Mouse (Mus musculus) C2C12 (cell line): ENCODE results near the gene Acly. TPM values are rescaled to one million over a fixed set of nuclear protein-coding genes. Genes with fewer than 3 reads are reported as not detected.

Experiments
- H3K27me3 ChIP-seq: one replicate; pipeline ENCODE4 v1.6.1; 2011; ENCODE audit not compliant: control insufficient read depth, insufficient read depth, insufficient read length
- H3K36me3 ChIP-seq: one replicate; pipeline ENCODE4 v1.6.1; 2011; ENCODE audit not compliant: control insufficient read depth, insufficient read depth
- H3K4me3 ChIP-seq: one replicate; pipeline ENCODE4 v1.5.1; 2011; ENCODE audit warnings: mild to moderate bottlenecking, control low read depth; ENCODE audit not compliant: poor library complexity, insufficient read depth, severe bottlenecking
- H3K79me2 ChIP-seq: one replicate; pipeline ENCODE4 v1.6.1; 2011; ENCODE audit not compliant: control insufficient read depth, insufficient read depth
- H3K79me3 ChIP-seq: one replicate; pipeline ENCODE4 v1.6.1; 2011; ENCODE audit warnings: low read depth, control low read depth
- H3ac ChIP-seq: one replicate; pipeline ENCODE3; 2011; ENCODE audit warnings: low read depth; ENCODE audit not compliant: control insufficient read depth, insufficient read length
- CEBPB ChIP-seq: IDR thresholded peaks from one replicate; pipeline ENCODE4 v1.6.1; 2011; ENCODE audit warnings: low read depth, mild to moderate bottlenecking, control low read depth, moderate library complexity
- CTCF ChIP-seq: IDR thresholded peaks from one replicate; pipeline ENCODE4 v1.5.1; 2011; ENCODE audit not compliant: control insufficient read depth, insufficient read depth, insufficient read length
- FOSL1 ChIP-seq: IDR thresholded peaks from one replicate; pipeline ENCODE4 v1.8.0; 2011; ENCODE audit warnings: mild to moderate bottlenecking, low read length; ENCODE audit not compliant: poor library complexity, insufficient read depth, severe bottlenecking
- MAX ChIP-seq: IDR thresholded peaks from one replicate; pipeline ENCODE4 v1.6.1; 2011; ENCODE audit warnings: mild to moderate bottlenecking, control low read depth
- MYOD1 ChIP-seq: IDR thresholded peaks from one replicate; pipeline ENCODE4 v1.6.1; 2011; ENCODE audit warnings: low read depth; ENCODE audit not compliant: control insufficient read depth, insufficient read length
- MYOG ChIP-seq: IDR thresholded peaks from one replicate; pipeline ENCODE4 v1.6.1; 2011; ENCODE audit not compliant: control insufficient read depth, insufficient read length; ENCODE audit errors: extremely low read depth
- USF1 ChIP-seq: IDR thresholded peaks from one replicate; pipeline ENCODE4 v1.6.1; 2011; ENCODE audit warnings: low read depth, mild to moderate bottlenecking, control low read depth, moderate library complexity
- polyA plus RNA-seq: library from polyadenylated mRNA; unstranded; fragments of >200 nt; fragmentation: generic; extraction: Trizol; gene quantifications from one replicate; pipeline ENCODE4 v1.2.1, GENCODE M21; 2012; ENCODE audit warnings: missing spikeins

The Acly gene
- polyA plus RNA-seq, 1 experiment: 86.6 TPM

DNA sequence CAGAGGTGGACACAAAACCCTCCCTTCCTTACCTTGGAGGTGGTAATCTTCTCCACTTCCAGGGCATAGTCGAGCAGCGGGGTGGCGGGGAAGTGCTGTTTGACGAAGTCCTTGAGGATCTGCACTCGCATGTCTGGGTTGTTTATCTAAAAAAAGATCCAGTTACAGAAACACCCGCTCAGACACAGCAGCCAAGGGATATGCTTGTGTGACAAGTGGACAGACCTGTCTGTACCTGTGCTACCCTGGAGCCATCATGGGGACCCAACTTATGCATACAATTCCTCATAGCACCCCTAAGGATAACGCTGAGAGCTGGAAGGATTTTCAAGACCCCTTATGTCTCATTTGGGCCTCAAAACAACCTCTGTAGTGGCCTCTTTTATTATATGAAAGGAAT, 48.6 kb downstream of the Acly start:
- Histone ChIP-seq H3K27me3 (no peaks in the 10 kb centered on the region), H3K79me3 (no peaks in the 10 kb centered on the region), H3ac (no peak overlapping the region), H3K4me3 (no peak overlapping the region), H3K36me3 (peaks cover 75% of the 10 kb centered on the region), H3K79me2 (no peaks in the 10 kb centered on the region)
- TF ChIP-seq MYOD1: no peak
- no peak for TF ChIP-seq CTCF
- TF ChIP-seq USF1: no peak
- no peak for TF ChIP-seq MYOG
- no peak for TF ChIP-seq MAX
- no peak for TF ChIP-seq FOSL1
- no peak for TF ChIP-seq CEBPB

GRCm38 (mm10) chr11:100476281-100476680, 51.5 kb downstream of the Acly start:
- Histone ChIP-seq H3K27me3 (no peaks in the 10 kb centered on the region), H3K4me3 (no peak overlapping the region), H3K36me3 (peaks cover 46% of the 10 kb centered on the region), H3K79me3 (peaks cover 11% of the 10 kb centered on the region), H3ac (no peak overlapping the region), H3K79me2 (peaks cover 13% of the 10 kb centered on the region)
- TF ChIP-seq MYOG: no peak
- no peak for TF ChIP-seq USF1
- TF ChIP-seq MYOD1: no peak
- no peak for TF ChIP-seq CTCF
- TF ChIP-seq FOSL1: no peak
- TF ChIP-seq MAX: no peak
- no peak for TF ChIP-seq CEBPB

DNA sequence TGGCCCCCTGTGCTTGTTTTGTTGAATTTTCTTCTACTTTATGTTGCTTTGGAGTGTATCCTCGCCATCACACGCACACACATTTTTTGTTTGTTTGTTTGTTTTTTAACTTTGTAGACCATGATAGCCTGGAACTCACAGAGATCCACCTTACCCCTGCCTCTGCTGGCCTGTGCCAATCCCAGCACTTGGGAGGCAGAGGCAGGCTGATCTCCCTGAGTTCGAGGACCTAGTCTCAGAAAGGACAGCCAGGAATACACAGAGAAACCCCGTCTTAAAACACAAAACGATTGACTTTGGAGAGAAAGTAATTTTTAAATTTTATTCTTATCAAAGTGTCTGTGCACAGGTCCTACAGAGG, 54.9 kb downstream of the Acly start:
- TF ChIP-seq MYOG: no peak
- TF ChIP-seq FOSL1: no peak
- no peak for TF ChIP-seq USF1
- TF ChIP-seq CEBPB: no peak
- TF ChIP-seq MYOD1: no peak
- TF ChIP-seq CTCF: no peak
- no peak for TF ChIP-seq MAX
- H3K27me3 ChIP-seq: no peaks in the 10 kb centered on the region

GRCm38 (mm10) chr11:100472197-100472934, 55.4 kb downstream of the Acly start, which contains the start of gene Klhl11:
Klhl11 (minus strand) TSS chr11:100472741.
- H3K36me3 ChIP-seq: peaks cover 18% of the 10 kb centered on the region

More for the DNA sequence above, 54.9 kb downstream of the Acly start:
- no peak overlapping the region for H3ac ChIP-seq
- H3K79me3 ChIP-seq: peaks cover 45% of the 10 kb centered on the region
- H3K79me2 ChIP-seq: peaks cover 46% of the 10 kb centered on the region
- peaks cover 22% of the 10 kb centered on the region for H3K36me3 ChIP-seq
- H3K4me3 ChIP-seq: no peak overlapping the region

GRCm38 (mm10) chr11:100471352-100472196, 56.2 kb downstream of the Acly start:
- Histone ChIP-seq H3K79me3 (peaks cover 57% of the 10 kb centered on the region), H3ac (peak overlapping the region; percentile 99), H3K4me3 (peak overlapping the region; percentile 99), H3K79me2 (peaks cover 60% of the 10 kb centered on the region), H3K36me3 (peaks cover 13% of the 10 kb centered on the region), H3K27me3 (no peaks in the 10 kb centered on the region)
- no peak for TF ChIP-seq CEBPB

More at GRCm38 (mm10) chr11:100472197-100472934, 55.4 kb downstream of the Acly start, which contains the start of gene Klhl11:
- TF ChIP-seq CEBPB (no peak), MAX (peak; percentile 67), CTCF (peak; percentile 74), FOSL1 (no peak)
- no peaks in the 10 kb centered on the region for H3K27me3 ChIP-seq
- H3K79me3 ChIP-seq: peaks cover 50% of the 10 kb centered on the region
- peak within 1 kb of the TSS; percentile 99 for H3K4me3 ChIP-seq
- peak within 1 kb of the TSS; percentile 99 for H3ac ChIP-seq
- peaks cover 52% of the 10 kb centered on the region for H3K79me2 ChIP-seq

GRCm38 (mm10) chr11:100465833-100466232, 62.0 kb downstream of the Acly start:
- TF ChIP-seq FOSL1: no peak
- no peak overlapping the region for H3K4me3 ChIP-seq
- no peaks in the 10 kb centered on the region for H3K27me3 ChIP-seq
- H3K79me3 ChIP-seq: peaks cover 64% of the 10 kb centered on the region
- H3K79me2 ChIP-seq: peaks cover 100% of the 10 kb centered on the region
- peaks cover 41% of the 10 kb centered on the region for H3K36me3 ChIP-seq
- no peak overlapping the region for H3ac ChIP-seq
